Mouse (Mus musculus): Measurements from ENCODE around the gene Prrc2a.

DNA sequence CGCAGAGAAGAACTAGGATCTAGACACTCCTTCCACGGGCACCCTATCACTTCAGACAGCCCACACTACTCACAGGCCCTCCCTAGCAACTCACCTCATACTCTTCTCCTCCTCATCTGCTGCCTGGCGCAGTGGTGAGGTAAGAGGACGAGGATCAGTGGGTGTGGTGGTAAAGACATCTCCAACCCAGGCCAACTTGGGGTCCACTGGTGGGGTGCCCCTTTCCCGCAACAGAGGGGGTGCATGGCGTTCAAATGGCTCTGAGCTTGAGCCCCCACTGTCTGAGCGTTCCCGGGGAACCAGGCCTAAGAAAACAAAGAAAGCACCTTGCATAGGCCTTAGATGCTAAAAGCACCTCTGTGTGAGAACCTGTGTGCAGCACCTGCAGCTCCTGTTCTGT is 7.4 kb downstream of the Prrc2a start:
- no peak for TF ChIP-seq TAL1 (IDR thresholded peaks at IDR 0.05; ENCODE audit: low read length)
- no peak for TF ChIP-seq GATA1 (IDR thresholded peaks at IDR 0.05; ENCODE audit: low read length)

All from erythroblast, embryonic 14.5 days (primary cell).